Mouse (Mus musculus) small intestine, adult 2 months (tissue): ENCODE measurements at regions not wholly inside any gene's neighbourhood (a gene's known extent, or its start where the extent isn't known, plus 50 kb on each side); places are given as distances from the start of the nearest gene placed in this dataset.

ENCODE experiments used
- CTCF ChIP-seq: fragments of 200-500 bp; IDR thresholded peaks from 2 replicates; pipeline ENCODE4 v1.5.1; 2012; ENCODE audit warnings: low read depth, mild to moderate bottlenecking, control low read depth, inconsistent platforms, low read length, moderate library complexity, mixed read lengths; ENCODE audit not compliant: insufficient replicate concordance, insufficient read length; ENCODE audit errors: extremely low read depth
- POLR2A ChIP-seq: fragments of 200-500 bp; IDR thresholded peaks from 2 replicates; pipeline ENCODE4 v1.6.1; 2012; ENCODE audit warnings: low read depth, mild to moderate bottlenecking, control low read depth, inconsistent platforms, low read length, moderate library complexity

DNA sequence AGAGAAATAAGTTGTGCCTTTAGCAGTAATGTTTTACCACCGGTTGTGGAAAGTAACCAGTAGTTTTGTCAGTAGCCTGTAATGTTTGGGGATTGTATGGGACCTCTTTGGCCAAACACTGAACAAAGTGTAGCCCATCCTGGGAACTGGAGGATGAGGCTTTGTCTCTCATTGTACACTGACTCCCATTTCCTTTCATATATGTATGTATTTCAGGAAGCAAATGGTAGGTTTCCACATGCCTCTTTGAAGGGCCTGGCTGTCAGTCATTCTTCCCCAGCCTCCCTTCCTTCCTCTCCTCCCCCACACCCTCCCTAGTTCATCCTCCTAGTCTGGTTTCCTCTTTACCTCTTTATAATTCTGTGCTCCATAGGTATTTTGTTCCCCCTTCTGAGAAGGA is 266.7 kb upstream of the Adcy2 start:
- TF ChIP-seq CTCF (no peak), POLR2A (no peak)
